Mouse (Mus musculus) neural tube, embryonic 13.5 days (tissue): Measurements from ENCODE around the gene Gm20388. TPM values are rescaled to one million over a fixed set of nuclear protein-coding genes. Genes with fewer than 3 reads are reported as not detected.
"Not testable (repeated sequence)": the region's sequence is repeated elsewhere in the genome, so short reads cannot be mapped to it uniquely, and the experiment has no call there.

Experiments
- ATAC-seq: fragments of 200-750 bp; cut with Nextera tagmentation; 2 replicates; pipeline ENCODE4 v1.8.0; 2017; ENCODE audit warnings: low read depth, mild to moderate bottlenecking, moderate TSS enrichment, moderate library complexity
- H3K27ac ChIP-seq: fragments of 300-500 bp; sonication (generic); replicated peaks from 2 replicates; pipeline ENCODE4 v1.5.1; 2015; ENCODE audit warnings: moderate library complexity, mild to moderate bottlenecking, inconsistent platforms
- H3K27me3 ChIP-seq: fragments of 300-500 bp; sonication (generic); 2 replicates; pipeline ENCODE4 v1.6.1; 2015; ENCODE audit warnings: mild to moderate bottlenecking, inconsistent platforms
- H3K36me3 ChIP-seq: fragments of 300-500 bp; sonication (generic); 2 replicates; pipeline ENCODE4 v1.6.1; 2015; ENCODE audit warnings: mild to moderate bottlenecking, inconsistent platforms
- H3K4me1 ChIP-seq: fragments of 300-500 bp; sonication (generic); replicated peaks from 2 replicates; pipeline ENCODE4 v1.6.1; 2015; ENCODE audit warnings: inconsistent platforms
- H3K4me2 ChIP-seq: fragments of 300-500 bp; sonication (generic); 2 replicates; pipeline ENCODE4 v1.6.1; 2015; ENCODE audit warnings: inconsistent platforms, mild to moderate bottlenecking, moderate library complexity
- H3K4me3 ChIP-seq: fragments of 300-500 bp; sonication (generic); 2 replicates; pipeline ENCODE4 v1.5.1; 2015; ENCODE audit warnings: mild to moderate bottlenecking, inconsistent platforms
- H3K9ac ChIP-seq: fragments of 300-500 bp; sonication (generic); 2 replicates; pipeline ENCODE4 v1.6.1; 2015; ENCODE audit warnings: moderate library complexity, mild to moderate bottlenecking, inconsistent platforms
- H3K9me3 ChIP-seq: fragments of 300-500 bp; sonication (generic); 2 replicates; pipeline ENCODE4 v1.6.1; 2016; ENCODE audit warnings: inconsistent platforms
- WGBS: fragments of 180-500 bp; shearing (Covaris S2); methylation state at CpG from one replicate; pipeline ENCODE4 v1.1.7; 2015; 5-methylcytosine and 5-hydroxymethylcytosine counted together
- polyA plus RNA-seq: library from polyadenylated mRNA; unstranded; fragments of >200 nt; fragmentation: Nextera tagmentation; extraction: Ambion mirVana; gene quantifications from 2 replicates; pipeline ENCODE4 v1.2.1, GENCODE M21; 2015

Gene Gm20388
- polyA plus RNA-seq, 1 experiment from 2014 or later, result 0.27 TPM

DNA sequence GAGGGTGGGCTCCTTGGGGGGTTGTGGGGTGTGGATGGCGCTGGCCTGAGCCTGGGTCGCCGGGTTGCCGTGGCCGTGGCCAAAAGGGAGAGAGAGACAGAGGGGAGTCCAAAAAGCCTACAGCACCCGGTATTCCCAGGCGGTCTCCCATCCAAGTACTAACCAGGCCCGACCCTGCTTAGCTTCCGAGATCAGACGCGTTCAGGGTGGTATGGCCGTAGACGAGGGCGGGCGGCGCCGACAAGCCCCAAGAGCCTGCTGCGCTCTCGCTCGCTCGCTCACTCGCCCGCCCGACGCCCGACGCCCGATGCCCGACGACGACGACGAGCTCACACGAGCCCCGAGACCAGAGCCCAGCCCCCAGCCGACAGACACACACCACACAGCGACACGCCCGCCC, 3712.9 kb downstream of the Gm20388 start:
- H3K27ac ChIP-seq, H3K4me2 ChIP-seq, ATAC-seq, H3K36me3 ChIP-seq, H3K4me3 ChIP-seq, H3K9ac ChIP-seq, H3K4me1 ChIP-seq, H3K9me3 ChIP-seq: not testable (repeated sequence)
- no CpG with 5 or more reads among the region's 39 CpGs for WGBS
- H3K27me3 ChIP-seq, result peaks cover 46% of the 10 kb centered on the region

DNA sequence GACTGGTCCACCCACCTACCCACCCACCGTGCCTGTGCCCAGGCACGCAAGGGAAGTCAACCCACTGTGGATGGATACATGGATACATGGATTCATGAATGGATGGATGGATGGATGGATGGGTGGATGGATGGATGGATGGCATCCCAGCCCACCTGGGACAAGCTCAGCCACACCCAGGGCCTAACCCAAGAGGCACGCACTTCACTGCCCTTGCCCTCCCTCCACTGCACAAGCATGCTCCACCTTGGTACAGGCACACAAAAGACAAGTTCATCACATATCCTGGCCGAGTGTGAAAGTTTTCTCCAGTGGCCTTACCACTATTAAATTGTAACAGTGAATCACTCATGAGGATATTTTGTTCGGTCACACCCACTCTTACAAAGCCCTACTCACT, 3713.6 kb downstream of the Gm20388 start:
- no peaks in the 10 kb centered on the region for H3K9me3 ChIP-seq
- no peak for ATAC-seq
- H3K4me2 ChIP-seq, result no peak overlapping the region
- H3K27ac ChIP-seq, result no peak overlapping the region
- no peak overlapping the region for H3K9ac ChIP-seq
- H3K4me3 ChIP-seq, result no peak overlapping the region
- WGBS, result 66% methylated on average over 5 of the region's 5 CpGs
- no peaks in the 10 kb centered on the region for H3K36me3 ChIP-seq
- H3K4me1 ChIP-seq, result peaks cover 9% of the 10 kb centered on the region
- peaks cover 48% of the 10 kb centered on the region for H3K27me3 ChIP-seq

- peaks cover 52% of the 10 kb centered on the region for H3K27me3 ChIP-seq
- H3K27ac ChIP-seq, result no peak overlapping the region
- H3K4me1 ChIP-seq, result peaks cover 12% of the 10 kb centered on the region
- H3K36me3 ChIP-seq, result no peaks in the 10 kb centered on the region
- WGBS, result 58% methylated on average over 1 of the region's 1 CpGs
- H3K9ac ChIP-seq, result no peak overlapping the region
- H3K9me3 ChIP-seq, result no peaks in the 10 kb centered on the region
- ATAC-seq, result no peak
- H3K4me3 ChIP-seq, result no peak overlapping the region
- H3K4me2 ChIP-seq, result no peak overlapping the region
These were observed 3714.1 kb downstream of the Gm20388 start for GRCm38 (mm10) chr8:123624702-123625101.

DNA sequence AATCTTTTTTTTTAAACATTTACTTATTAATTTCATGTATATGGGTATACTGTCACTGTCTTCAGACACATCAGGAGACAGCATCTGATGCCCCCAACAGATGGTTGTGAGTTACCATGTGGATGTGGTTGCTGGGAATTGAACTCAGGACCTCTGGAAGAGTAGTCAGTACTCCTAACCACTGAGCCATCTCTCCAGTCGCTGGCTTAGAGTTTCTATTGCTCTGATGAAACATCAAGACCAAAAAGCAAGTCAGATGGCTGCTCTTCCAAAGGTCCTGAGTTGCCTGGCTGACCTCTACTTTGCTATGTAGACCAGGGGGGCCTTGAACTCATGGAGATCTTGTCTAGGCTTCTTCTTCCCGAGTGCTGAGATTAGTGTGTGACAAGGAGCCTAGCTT, 3715.1 kb downstream of the Gm20388 start:
- no peak overlapping the region for H3K4me3 ChIP-seq
- peaks cover 15% of the 10 kb centered on the region for H3K4me1 ChIP-seq
- H3K27me3 ChIP-seq, result peaks cover 56% of the 10 kb centered on the region
- H3K27ac ChIP-seq, result no peak overlapping the region
- H3K36me3 ChIP-seq, result no peaks in the 10 kb centered on the region
- 29% methylated on average over 2 of the region's 2 CpGs for WGBS
- H3K9me3 ChIP-seq, result no peaks in the 10 kb centered on the region
- no peak overlapping the region for H3K9ac ChIP-seq
- no peak for ATAC-seq
- no peak overlapping the region for H3K4me2 ChIP-seq

- Histone ChIP-seq H3K4me3 (no peak overlapping the region), H3K36me3 (no peaks in the 10 kb centered on the region), H3K27me3 (peaks cover 56% of the 10 kb centered on the region), H3K4me1 (peaks cover 16% of the 10 kb centered on the region), H3K9me3 (no peaks in the 10 kb centered on the region), H3K9ac (no peak overlapping the region), H3K4me2 (no peak overlapping the region), H3K27ac (no peak overlapping the region)
- WGBS, result 62% methylated on average over 6 of the region's 6 CpGs
- ATAC-seq, result 0 out of 2 replicates have a peak, but pooled peaks have one; percentile 4
These were observed 3716.9 kb downstream of the Gm20388 start for GRCm38 (mm10) chr8:123627410-123628147.

GRCm38 (mm10) chr8:123628253-123628967, 3717.8 kb downstream of the Gm20388 start:
- Histone ChIP-seq H3K36me3 (no peaks in the 10 kb centered on the region), H3K9me3 (no peaks in the 10 kb centered on the region), H3K27ac (no peak overlapping the region), H3K4me2 (peak overlapping the region; percentile 59), H3K9ac (0 out of 2 replicates have a peak overlapping the region, but pooled peaks have one; percentile 43), H3K4me3 (peak overlapping the region; percentile 33), H3K4me1 (peaks cover 16% of the 10 kb centered on the region), H3K27me3 (peaks cover 60% of the 10 kb centered on the region)
- WGBS, result 2% methylated on average over 8 of the region's 8 CpGs
- ATAC-seq, result peak; percentile 57; the same call in 1 of the 2 replicates

DNA sequence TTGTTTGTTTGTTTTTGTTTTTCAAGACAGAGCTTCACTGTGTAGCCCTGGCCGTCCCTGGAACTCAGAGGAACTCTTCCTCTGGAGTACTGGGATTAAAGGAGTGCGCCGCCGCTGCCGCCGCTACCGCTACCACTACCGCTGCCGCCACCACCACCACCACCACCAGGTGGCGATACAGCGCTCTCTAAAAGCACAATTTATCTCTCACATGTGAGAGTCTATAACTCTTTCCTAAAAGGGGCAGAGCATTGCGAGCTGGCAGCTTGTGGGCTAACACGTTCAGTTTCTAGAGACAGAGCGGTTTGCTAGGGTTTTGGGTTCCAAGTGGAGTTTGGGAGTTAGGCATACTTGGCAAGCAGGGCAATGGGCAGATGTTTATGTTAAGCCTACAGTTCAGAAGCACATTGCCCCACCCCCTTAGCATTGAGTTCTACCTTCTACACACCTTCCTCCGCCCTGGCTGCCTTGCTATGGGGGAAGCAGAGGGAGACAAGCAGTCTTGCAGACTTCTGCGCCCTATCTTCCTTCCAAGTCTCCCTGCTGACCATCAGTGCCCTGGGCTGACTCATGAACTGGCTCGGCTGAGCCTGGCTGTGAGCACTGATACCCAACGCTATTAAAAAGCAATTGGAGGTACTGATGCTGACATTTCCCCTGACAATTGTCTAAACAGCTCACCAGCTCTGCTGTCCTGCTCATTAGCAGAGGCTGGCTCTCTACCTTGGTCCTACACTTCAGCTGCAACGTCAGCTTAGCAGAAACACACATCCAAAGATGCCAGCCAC, 3718.5 kb downstream of the Gm20388 start:
- Histone ChIP-seq H3K4me3 (peak overlapping the region; percentile 33), H3K36me3 (no peaks in the 10 kb centered on the region), H3K9me3 (no peaks in the 10 kb centered on the region), H3K9ac (no peak overlapping the region), H3K4me1 (peaks cover 16% of the 10 kb centered on the region), H3K27ac (no peak overlapping the region), H3K27me3 (peaks cover 62% of the 10 kb centered on the region), H3K4me2 (peak overlapping the region; percentile 59)
- 9% methylated on average over 19 of the region's 19 CpGs for WGBS
- ATAC-seq, result peak; percentile 41; the same call in 1 of the 2 replicates

DNA sequence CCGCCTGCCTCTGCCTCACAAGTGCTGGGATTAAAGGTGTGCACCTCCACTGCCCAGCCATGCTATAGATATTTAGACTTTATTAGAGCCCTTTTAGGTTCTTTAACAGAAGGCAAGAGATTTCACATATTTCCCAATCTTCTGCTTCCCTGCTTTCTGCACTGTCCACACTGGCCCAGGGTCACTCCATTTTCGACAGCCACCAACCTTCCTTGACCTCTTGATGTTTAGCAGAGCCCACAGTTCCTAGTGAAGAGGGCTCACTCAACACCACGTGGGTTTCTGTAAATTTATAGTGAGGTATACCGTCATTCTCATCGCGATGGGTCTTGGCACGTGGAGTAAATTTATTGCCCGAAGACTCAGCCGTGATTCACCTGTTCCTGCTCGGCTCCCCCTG, 3719.4 kb downstream of the Gm20388 start:
- Histone ChIP-seq H3K4me2 (peak overlapping the region; percentile 42), H3K4me3 (no peak overlapping the region), H3K9ac (0 out of 2 replicates have a peak overlapping the region, but pooled peaks have one; percentile 22), H3K9me3 (no peaks in the 10 kb centered on the region), H3K4me1 (peaks cover 16% of the 10 kb centered on the region), H3K36me3 (no peaks in the 10 kb centered on the region), H3K27ac (no peak overlapping the region), H3K27me3 (peaks cover 53% of the 10 kb centered on the region)
- no peak for ATAC-seq
- 48% methylated on average over 10 of the region's 10 CpGs for WGBS

- H3K9me3 ChIP-seq, result no peaks in the 10 kb centered on the region
- H3K4me1 ChIP-seq, result peaks cover 16% of the 10 kb centered on the region
- no peak for ATAC-seq
- peak overlapping the region; percentile 42 for H3K4me2 ChIP-seq
- peaks cover 45% of the 10 kb centered on the region for H3K27me3 ChIP-seq
- H3K36me3 ChIP-seq, result no peaks in the 10 kb centered on the region
- no peak overlapping the region for H3K27ac ChIP-seq
- no peak overlapping the region for H3K4me3 ChIP-seq
- WGBS, result 24% methylated on average over 12 of the region's 12 CpGs
- 0 out of 2 replicates have a peak overlapping the region, but pooled peaks have one; percentile 22 for H3K9ac ChIP-seq
These were observed 3720.2 kb downstream of the Gm20388 start for GRCm38 (mm10) chr8:123630841-123631251.

DNA sequence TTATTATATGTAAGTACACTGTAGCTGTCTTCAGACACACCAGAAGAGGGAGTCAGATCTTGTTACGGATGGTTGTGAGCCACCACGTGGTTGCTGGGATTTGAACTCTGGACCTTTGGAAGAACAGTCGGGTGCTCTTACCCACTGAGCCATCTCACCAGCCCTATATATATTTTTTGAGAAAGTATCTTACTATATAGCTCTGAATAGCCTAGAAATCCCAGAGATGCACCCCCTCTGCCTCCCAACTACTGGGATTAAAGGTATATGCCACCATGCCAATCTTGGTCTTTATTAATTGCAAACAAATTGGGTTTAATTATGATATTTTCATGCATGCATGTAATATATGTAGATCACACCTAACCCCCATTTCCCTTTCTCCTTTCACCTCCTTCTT, 3721.1 kb downstream of the Gm20388 start:
- H3K4me3 ChIP-seq, ATAC-seq, H3K4me2 ChIP-seq, H3K9ac ChIP-seq, H3K9me3 ChIP-seq, H3K27ac ChIP-seq, H3K36me3 ChIP-seq: not testable (repeated sequence)
- peaks cover 37% of the 10 kb centered on the region for H3K27me3 ChIP-seq
- H3K4me1 ChIP-seq, result peaks cover 16% of the 10 kb centered on the region
- 70% methylated on average over 3 of the region's 3 CpGs for WGBS

DNA sequence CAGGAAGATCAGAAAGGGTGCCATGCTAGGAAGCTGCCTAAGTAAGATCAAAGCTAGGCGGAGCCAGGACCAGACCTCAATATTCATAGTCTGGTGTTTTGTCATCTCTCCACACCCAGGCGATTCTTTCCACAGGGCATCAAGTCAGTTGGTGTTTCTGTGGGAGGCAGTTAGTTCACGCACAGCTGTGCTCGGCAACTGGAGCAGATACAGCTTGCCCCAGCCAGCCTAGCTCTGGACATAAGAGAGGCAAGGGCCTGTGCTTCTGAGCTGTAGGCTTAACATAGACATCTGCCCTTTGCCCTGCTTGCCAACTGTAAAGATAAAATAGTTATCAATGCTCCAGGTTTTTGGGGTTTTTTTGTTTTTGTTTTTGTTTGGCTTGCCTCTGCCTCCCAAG, 3721.6 kb downstream of the Gm20388 start:
- no peak for ATAC-seq
- H3K4me3 ChIP-seq, result no peak overlapping the region
- H3K36me3 ChIP-seq, result no peaks in the 10 kb centered on the region
- WGBS, result 82% methylated on average over 4 of the region's 4 CpGs
- H3K9ac ChIP-seq, result no peak overlapping the region
- H3K27me3 ChIP-seq, result peaks cover 32% of the 10 kb centered on the region
- no peak overlapping the region for H3K27ac ChIP-seq
- no peaks in the 10 kb centered on the region for H3K9me3 ChIP-seq
- H3K4me2 ChIP-seq, result no peak overlapping the region
- peaks cover 16% of the 10 kb centered on the region for H3K4me1 ChIP-seq

DNA sequence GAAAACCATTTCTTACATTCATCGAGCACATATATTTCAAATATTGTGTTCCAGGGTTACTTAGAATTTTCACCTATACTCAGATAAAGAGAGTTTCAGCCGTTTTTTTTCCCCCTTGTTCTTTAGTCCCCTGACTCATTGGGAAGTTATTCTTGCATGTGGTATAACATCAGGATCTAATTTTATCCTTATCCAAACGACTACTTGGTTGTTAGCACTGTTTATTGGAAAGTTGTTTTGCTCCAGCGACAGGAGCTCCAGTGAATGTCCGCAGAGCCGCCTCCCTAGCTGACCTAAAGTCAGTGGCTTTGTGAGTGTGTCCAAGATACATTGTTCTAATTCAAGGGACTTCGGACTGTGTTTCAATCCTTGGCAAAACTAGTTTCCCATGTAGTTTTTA, 3723.2 kb downstream of the Gm20388 start:
- no peak for ATAC-seq
- Histone ChIP-seq H3K9ac (no peak overlapping the region), H3K4me2 (no peak overlapping the region), H3K27ac (no peak overlapping the region), H3K9me3 (no peaks in the 10 kb centered on the region), H3K36me3 (no peaks in the 10 kb centered on the region), H3K4me3 (no peak overlapping the region), H3K4me1 (peaks cover 11% of the 10 kb centered on the region), H3K27me3 (peaks cover 18% of the 10 kb centered on the region)
- 70% methylated on average over 7 of the region's 7 CpGs for WGBS
